23 mouse cellular contexts compared by ENCODE assay signal in genomic region chr9:37870246-37870645, GRCm38 (mm10). TPM values are rescaled to one million over a fixed set of nuclear protein-coding genes. Genes with fewer than 3 reads are reported as not detected.
DNase-seq lines count a peak whose midpoint lies in the region; ATAC-seq lines count a peak whose summit lies in the region.
"Had no signal": no experiment of that assay in that cellular context is flagged by ENCODE, and none has a peak within 500 bp of the region (broad histone marks: within the 10 kb centered on the region; RNA-seq: fewer than 3 reads in every experiment).

No protein-coding gene starts in this region.

- intact Hi-C loops in gastrocnemius, postnatal 14 days (cut with DNase I; ENCODE audit: low total_unique reads) = no loop called here

- ATAC-seq in frontal cortex, adult (ENCODE audit: low TSS enrichment) = peak; percentile 53; the same call in 1 of the 2 replicates
- ATAC-seq: CD4-positive, CD25-positive, alpha-beta regulatory T cell, adult 4 months; forebrain, embryonic 14.5 days had no signal

- no peak for DNase-seq in frontal cortex, postnatal 25 days (ENCODE audit: low spot score in 2 of 2)
- DNase-seq in ovary, adult 18-20 months (ENCODE audit: low spot score) = peak; percentile 26
- no peak for DNase-seq in ovary, postnatal 10 days (ENCODE audit: low spot score)
- peak; percentile 45 to 56 for DNase-seq in adrenal gland, postnatal 36 days
- DNase-seq in spleen, adult 18-20 months = no peak
- no peak for DNase-seq in gastrocnemius, postnatal 14 days
- DNase-seq: cerebellum, adult 11-12 months; cerebellum, adult 9-11 months; heart, postnatal 4 days; kidney, adult 11 months; kidney, postnatal 36 days had no signal

RNA-seq across cellular contexts. Expression of gene Olfr877, which starts 16.2 kb away (rescaled TPM):
- 1 to 10 TPM in 1 of 2 experiments, not detected in 1; 1.1 TPM for total RNA-seq in adrenal gland, postnatal 36 days (2021)
- total RNA-seq in gastrocnemius, postnatal 14 days (2021) = not detected
- total RNA-seq: common myeloid progenitor, adult 5-6 weeks; gastrocnemius, adult 8-10 months; heart, postnatal 4 days; layer of hippocampus, adult 2 months; layer of hippocampus, postnatal 14 days; left cerebral cortex, adult 8-10 months; megakaryocyte progenitor cell, adult 5-6 weeks; midbrain, postnatal 0 days had no signal

RNA-seq across cellular contexts. Expression of gene Olfr145, which starts 26.3 kb away (rescaled TPM):
- total RNA-seq in adrenal gland, postnatal 36 days (2021) = not detected
- total RNA-seq in gastrocnemius, postnatal 14 days (2021) = not detected
- total RNA-seq: adrenal gland, adult 18-20 months; common myeloid progenitor, adult 5-6 weeks; gastrocnemius, adult 8-10 months; heart, postnatal 4 days; layer of hippocampus, adult 2 months; layer of hippocampus, postnatal 14 days; left cerebral cortex, adult 8-10 months; megakaryocyte progenitor cell, adult 5-6 weeks; midbrain, postnatal 0 days had no signal

RNA-seq across cellular contexts. Expression of gene Olfr878, which starts 47.4 kb away (rescaled TPM):
- total RNA-seq in adrenal gland, postnatal 36 days (2021) = not detected
- not detected for total RNA-seq in gastrocnemius, postnatal 14 days (2021)
- total RNA-seq: adrenal gland, adult 18-20 months; common myeloid progenitor, adult 5-6 weeks; gastrocnemius, adult 8-10 months; heart, postnatal 4 days; layer of hippocampus, adult 2 months; layer of hippocampus, postnatal 14 days; left cerebral cortex, postnatal 36 days; megakaryocyte progenitor cell, adult 5-6 weeks; midbrain, postnatal 0 days had no signal

Comparison
In these comparisons a context has a peak if more than half of its experiments do, and no peak if none do; other contexts are left out.
1. DNase-seq: peak in ovary, adult 18-20 months (single experiment) and adrenal gland, postnatal 36 days (2 of 2); none in frontal cortex, postnatal 25 days (0 of 2), ovary, postnatal 10 days (single experiment), spleen, adult 18-20 months (0 of 2) and gastrocnemius, postnatal 14 days (single experiment).